Mouse (Mus musculus): ENCODE data around the gene Lrch3. TPM values are rescaled to one million over a fixed set of nuclear protein-coding genes. Genes with fewer than 3 reads are reported as not detected.
"Not testable (repeated sequence)": the region's sequence is repeated elsewhere in the genome, so short reads cannot be mapped to it uniquely, and the experiment has no call there.

Lrch3 gene
- total RNA-seq, 2 experiments from 2014 or later: 20.2 to 21.5 TPM

GRCm38 (mm10) chr16:33048686-33049085 lies 134.8 kb downstream of the Lrch3 start:
- ATAC-seq (replicated peaks; ENCODE audit: poor library complexity): no peak

GRCm38 (mm10) chr16:33049809-33050208 lies 135.9 kb downstream of the Lrch3 start:
- ATAC-seq (replicated peaks; ENCODE audit: poor library complexity): no peak

GRCm38 (mm10) chr16:33053141-33053540 lies 139.2 kb downstream of the Lrch3 start:
- no peak for ATAC-seq (replicated peaks; ENCODE audit: poor library complexity)

GRCm38 (mm10) chr16:33054927-33055326 lies 141.0 kb downstream of the Lrch3 start:
- ATAC-seq (replicated peaks; ENCODE audit: poor library complexity): not testable (repeated sequence)

- 0 out of 2 replicates have a peak, but pooled peaks have one; percentile 4 for ATAC-seq (replicated peaks; ENCODE audit: poor library complexity)
Measured at GRCm38 (mm10) chr16:33055655-33056054, 141.8 kb downstream of the Lrch3 start.

- ATAC-seq (replicated peaks; ENCODE audit: poor library complexity): peak; percentile 90
Measured at GRCm38 (mm10) chr16:33056095-33056785, 142.3 kb downstream of the Lrch3 start, which contains the start of the genes Iqcg and Rpl35a. Iqcg (minus strand) TSS chr16:33056218. Rpl35a (plus strand) TSS chr16:33056453.

- peak; percentile 14; the same call in 1 of the 2 replicates for ATAC-seq (replicated peaks; ENCODE audit: poor library complexity)
Measured at GRCm38 (mm10) chr16:33056786-33057185, 142.9 kb downstream of the Lrch3 start.

- no peak for ATAC-seq (replicated peaks; ENCODE audit: poor library complexity)
Measured at GRCm38 (mm10) chr16:33058033-33058432, 144.1 kb downstream of the Lrch3 start.

- ATAC-seq (replicated peaks; ENCODE audit: poor library complexity): not testable (repeated sequence)
Measured at GRCm38 (mm10) chr16:33058656-33059055, 144.8 kb downstream of the Lrch3 start.

- no peak for ATAC-seq (replicated peaks; ENCODE audit: poor library complexity)
Measured at GRCm38 (mm10) chr16:33059471-33059870, 145.6 kb downstream of the Lrch3 start.

- no peak for ATAC-seq (replicated peaks; ENCODE audit: poor library complexity)
Measured at GRCm38 (mm10) chr16:33060926-33061325, 147.0 kb downstream of the Lrch3 start.

GRCm38 (mm10) chr16:33061400-33061799 lies 147.5 kb downstream of the Lrch3 start:
- ATAC-seq (replicated peaks; ENCODE audit: poor library complexity): no peak

GRCm38 (mm10) chr16:33062024-33062681 lies 148.3 kb downstream of the Lrch3 start, which contains the start of gene Lmln:
Lmln (plus strand) TSS chr16:33062521.
- ATAC-seq (replicated peaks; ENCODE audit: poor library complexity): peak; percentile 81

- peak; percentile 9; the same call in 1 of the 2 replicates for ATAC-seq (replicated peaks; ENCODE audit: poor library complexity)
Measured at GRCm38 (mm10) chr16:33062682-33063131, 148.8 kb downstream of the Lrch3 start.

GRCm38 (mm10) chr16:33063267-33063666 lies 149.4 kb downstream of the Lrch3 start:
- ATAC-seq (replicated peaks; ENCODE audit: poor library complexity): peak; percentile 37; the same call in 1 of the 2 replicates

GRCm38 (mm10) chr16:33064636-33065035 lies 150.7 kb downstream of the Lrch3 start:
- ATAC-seq (replicated peaks; ENCODE audit: poor library complexity): no peak

Other genes with a start within 250 kb of the Lrch3 start
- gene Muc4, start 178.2 kb upstream of the Lrch3 start, total RNA-seq (2015): not detected in 2 replicates
- gene Muc4, start 178.2 kb upstream of the Lrch3 start, total RNA-seq (2017): not detected in 2 replicates
- gene Muc20, start 116.7 kb upstream of the Lrch3 start, total RNA-seq (2015): not detected in 2 replicates
- not detected in 2 replicates for gene Muc20, start 116.7 kb upstream of the Lrch3 start, total RNA-seq (2017)
- not detected in 2 replicates for gene Smbd1, start 103.6 kb upstream of the Lrch3 start, total RNA-seq (2015)
- not detected in 2 replicates for gene Smbd1, start 103.6 kb upstream of the Lrch3 start, total RNA-seq (2017)
- gene Fyttd1, start 36.6 kb upstream of the Lrch3 start, total RNA-seq (2015): 31.3 and 39.0 TPM in 2 replicates
- 51.3 and 70.4 TPM in 2 replicates for gene Fyttd1, start 36.6 kb upstream of the Lrch3 start, total RNA-seq (2017)
- 7.6 and 8.2 TPM in 2 replicates for gene Rubcn, start 36.3 kb upstream of the Lrch3 start, total RNA-seq (2015)
- 11.3 and 11.4 TPM in 2 replicates for gene Rubcn, start 36.3 kb upstream of the Lrch3 start, total RNA-seq (2017)
- 1.3 and 2.5 TPM in 2 replicates for gene Iqcg, start 142.1 kb downstream of the Lrch3 start, total RNA-seq (2015)
- 2.5 and 6.6 TPM in 2 replicates for gene Iqcg, start 142.1 kb downstream of the Lrch3 start, total RNA-seq (2017)
- 2,569 and 2,723 TPM in 2 replicates for gene Rpl35a, start 142.4 kb downstream of the Lrch3 start, total RNA-seq (2015)
- 1,815 and 2,269 TPM in 2 replicates for gene Rpl35a, start 142.4 kb downstream of the Lrch3 start, total RNA-seq (2017)
- 1.4 and 2.0 TPM in 2 replicates for gene Lmln, start 148.4 kb downstream of the Lrch3 start, total RNA-seq (2015)
- gene Lmln, start 148.4 kb downstream of the Lrch3 start, total RNA-seq (2017): 2.4 and 4.6 TPM in 2 replicates